Mouse (Mus musculus) heart, postnatal 10 days (tissue): ENCODE data around the gene Eln. TPM values are rescaled to one million over a fixed set of nuclear protein-coding genes. Genes with fewer than 3 reads are reported as not detected.

Experiments used
- total RNA-seq, 2 experiments: library from RNA; stranded (reverse); gene quantifications; 2 replicates each; pipeline ENCODE4 v1.2.3; 2021

Gene Eln
- total RNA-seq, 2 experiments from 2014 or later, result 610 to 981 TPM

Other genes starting within 250 kb of the Eln start
- 10 to 100 TPM; 14.6 to 16.0 TPM for gene Clip2, start 194.9 kb downstream of the Eln start, total RNA-seq
- not detected for gene Syna, start 187.2 kb downstream of the Eln start, total RNA-seq
- gene Rfc2, start 166.0 kb downstream of the Eln start, total RNA-seq, result 10 to 100 TPM; 37.6 to 39.8 TPM
- gene Lat2, start 132.3 kb downstream of the Eln start, total RNA-seq, result 1 to 10 TPM; 2.8 to 4.5 TPM
- gene Eif4h, start 107.8 kb downstream of the Eln start, total RNA-seq, result 100 to 1,000 TPM; 213 to 216 TPM
- 10 to 100 TPM; 10.0 to 11.4 TPM for gene Limk1, start 58.7 kb downstream of the Eln start, total RNA-seq
- gene Tmem270, start 159.4 kb upstream of the Eln start, total RNA-seq, result not detected
- gene Cldn13, start 168.2 kb upstream of the Eln start, total RNA-seq, result not detected
- 1 to 10 TPM; 7.0 to 7.4 TPM for gene Mettl27, start 185.0 kb upstream of the Eln start, total RNA-seq
- gene Cldn4, start 199.6 kb upstream of the Eln start, total RNA-seq, result under 1 TPM in 1 of 2 experiments, not detected in 1; 0.14 TPM
- gene Cldn3, start 238.9 kb upstream of the Eln start, total RNA-seq, result under 1 TPM; 0.27 to 0.41 TPM